Mouse (Mus musculus) midbrain, embryonic 10.5 days (tissue): Measurements from ENCODE around the gene 0610037L13Rik. TPM values are rescaled to one million over a fixed set of nuclear protein-coding genes. Genes with fewer than 3 reads are reported as not detected.

Experiments used
- polyA plus RNA-seq: library from polyadenylated mRNA; unstranded; fragments of >200 nt; fragmentation: Nextera tagmentation; extraction: Ambion mirVana; gene quantifications from 2 replicates; pipeline ENCODE4 v1.2.1, GENCODE M21; 2016

0610037L13Rik gene
- polyA plus RNA-seq, 1 experiment from 2014 or later: 113 TPM

Other genes with a start within 250 kb of the 0610037L13Rik start
- 7.7 and 15.9 TPM in 2 replicates for gene Dmrtb1, start 205.6 kb upstream of the 0610037L13Rik start, polyA plus RNA-seq
- 10.4 and 15.0 TPM in 2 replicates for gene Lrp8, start 87.6 kb upstream of the 0610037L13Rik start, polyA plus RNA-seq
- 219 and 263 TPM in 2 replicates for gene Magoh, start 10.1 kb upstream of the 0610037L13Rik start, polyA plus RNA-seq
- 37.4 and 39.1 TPM in 2 replicates for gene Cpt2, start 33.8 kb downstream of the 0610037L13Rik start, polyA plus RNA-seq
- 0.07 TPM in 1 of 2 replicates, not detected in the other for gene Slc1a7, start 78.5 kb downstream of the 0610037L13Rik start, polyA plus RNA-seq
- gene Podn, start 206.6 kb downstream of the 0610037L13Rik start, polyA plus RNA-seq: 0.10 and 0.12 TPM in 2 replicates